Mouse (Mus musculus): ENCODE results near the gene Snx29.
A peak's percentile ranks its signal among the peaks of the same experiment; 100 is the strongest.

The Snx29 gene

GRCm38 (mm10) chr16:11694386-11694785 lies 371.7 kb downstream of the Snx29 start:
- no peak for DNase-seq

GRCm38 (mm10) chr16:11696767-11697166 lies 374.1 kb downstream of the Snx29 start:
- no peak for DNase-seq

GRCm38 (mm10) chr16:11697710-11698357 lies 375.1 kb downstream of the Snx29 start:
- DNase-seq, result no peak

- no peak for DNase-seq
These were observed 378.9 kb downstream of the Snx29 start for GRCm38 (mm10) chr16:11701579-11701978.

- peak; percentile 30 for DNase-seq
These were observed 381.4 kb downstream of the Snx29 start for GRCm38 (mm10) chr16:11704096-11704495.

- no peak for DNase-seq
These were observed 382.7 kb downstream of the Snx29 start for GRCm38 (mm10) chr16:11705456-11705855.

GRCm38 (mm10) chr16:11708097-11708496 lies 385.4 kb downstream of the Snx29 start:
- DNase-seq, result no peak

GRCm38 (mm10) chr16:11709382-11709781 lies 386.7 kb downstream of the Snx29 start:
- no peak for DNase-seq

- DNase-seq, result no peak
These were observed 387.4 kb downstream of the Snx29 start for GRCm38 (mm10) chr16:11709999-11710667.

- DNase-seq, result no peak
These were observed 390.7 kb downstream of the Snx29 start for GRCm38 (mm10) chr16:11713265-11713865.

- DNase-seq, result no peak
These were observed 394.2 kb downstream of the Snx29 start for GRCm38 (mm10) chr16:11716932-11717331.

- DNase-seq, result no peak
These were observed 403.2 kb downstream of the Snx29 start for GRCm38 (mm10) chr16:11725901-11726300.

GRCm38 (mm10) chr16:11727331-11727730 lies 404.6 kb downstream of the Snx29 start:
- no peak for DNase-seq

- no peak for DNase-seq
These were observed 405.4 kb downstream of the Snx29 start for GRCm38 (mm10) chr16:11728131-11728530.

GRCm38 (mm10) chr16:11728627-11729026 lies 405.9 kb downstream of the Snx29 start:
- no peak for DNase-seq

GRCm38 (mm10) chr16:11729111-11729510 lies 406.4 kb downstream of the Snx29 start:
- no peak for DNase-seq

- no peak for DNase-seq
These were observed 407.1 kb downstream of the Snx29 start for GRCm38 (mm10) chr16:11729815-11730214.

- DNase-seq, result no peak
These were observed 408.4 kb downstream of the Snx29 start for GRCm38 (mm10) chr16:11731014-11731535.

- peak; percentile 20 for DNase-seq
These were observed 415.6 kb downstream of the Snx29 start for GRCm38 (mm10) chr16:11738341-11738740.

- DNase-seq, result no peak
These were observed 419.2 kb downstream of the Snx29 start for GRCm38 (mm10) chr16:11741951-11742350.

- peak; percentile 32 for DNase-seq
These were observed 419.6 kb downstream of the Snx29 start for GRCm38 (mm10) chr16:11742351-11742750.

GRCm38 (mm10) chr16:11743013-11743412 lies 420.3 kb downstream of the Snx29 start:
- no peak for DNase-seq

- DNase-seq, result no peak
These were observed 421.0 kb downstream of the Snx29 start for GRCm38 (mm10) chr16:11743724-11744123.

GRCm38 (mm10) chr16:11746036-11746435 lies 423.3 kb downstream of the Snx29 start:
- DNase-seq, result no peak

Data from kidney, adult 9 months (tissue).